Mouse (Mus musculus) liver, postnatal 0 days (tissue): ENCODE results near the gene E130114P18Rik. TPM values are rescaled to one million over a fixed set of nuclear protein-coding genes. Genes with fewer than 3 reads are reported as not detected.

Experiments used
- ATAC-seq: fragments of 200-750 bp; cut with Nextera tagmentation; 2 replicates; pipeline ENCODE4 v1.8.0; 2017; ENCODE audit warnings: mild to moderate bottlenecking, moderate library complexity
- DNase-seq: peaks from one replicate; pipeline ENCODE4 v3.0.0-alpha.2; 2016
- H3K27ac ChIP-seq: fragments of 300-500 bp; sonication (generic); 2 replicates; pipeline ENCODE4 v1.5.1; 2014; ENCODE audit warnings: antibody characterized with exemption, moderate library complexity, mild to moderate bottlenecking, low read depth
- H3K27me3 ChIP-seq: fragments of 300-500 bp; sonication (generic); 2 replicates; pipeline ENCODE4 v1.6.1; 2014; ENCODE audit warnings: low read length, control low read depth, mixed read lengths; ENCODE audit not compliant: insufficient read depth
- H3K36me3 ChIP-seq: fragments of 300-500 bp; sonication (generic); replicated peaks from 2 replicates; pipeline ENCODE4 v1.6.1; 2014; ENCODE audit warnings: mild to moderate bottlenecking, control low read depth, low read length, moderate library complexity, mixed read lengths; ENCODE audit not compliant: insufficient read depth
- H3K4me1 ChIP-seq: fragments of 300-500 bp; sonication (generic); 2 replicates; pipeline ENCODE4 v1.6.1; 2014; ENCODE audit warnings: antibody characterized with exemption, mild to moderate bottlenecking, control low read depth; ENCODE audit not compliant: insufficient read depth
- H3K4me2 ChIP-seq: fragments of 300-500 bp; sonication (generic); 2 replicates; pipeline ENCODE4 v1.6.1; 2014; ENCODE audit warnings: low read depth, mild to moderate bottlenecking, low read length, moderate library complexity, mixed read lengths
- H3K4me3 ChIP-seq: fragments of 300-500 bp; sonication (generic); 2 replicates; pipeline ENCODE4 v1.5.1; 2014; ENCODE audit warnings: low read depth, low read length
- H3K9ac ChIP-seq: fragments of 300-500 bp; sonication (generic); replicated peaks from 2 replicates; pipeline ENCODE4 v1.6.1; 2014; ENCODE audit warnings: mild to moderate bottlenecking, moderate library complexity
- H3K9me3 ChIP-seq: fragments of 300-500 bp; sonication (generic); 2 replicates; pipeline ENCODE4 v1.6.1; 2016; ENCODE audit warnings: mild to moderate bottlenecking, control low read depth, low read length, mixed read lengths
- CTCF ChIP-seq: sonication (generic); IDR thresholded peaks from 2 replicates; pipeline ENCODE4 v1.5.1; 2016; ENCODE audit warnings: antibody characterized with exemption, low read depth
- EP300 ChIP-seq: IDR thresholded peaks from 2 replicates; pipeline ENCODE4 v1.6.1; 2016; ENCODE audit warnings: antibody characterized with exemption, low read depth, mild to moderate bottlenecking
- WGBS: fragments of 180-500 bp; shearing (Covaris S2); extraction: QIAGEN DNeasy Blood & Tissue Kit; methylation state at CpG from one replicate; pipeline ENCODE4 v1.1.7; 2014; ENCODE audit not compliant: insufficient replicate concordance; 5-methylcytosine and 5-hydroxymethylcytosine counted together
- polyA plus RNA-seq: library from polyadenylated mRNA; unstranded; fragments of >200 nt; fragmentation: Nextera tagmentation; extraction: Ambion mirVana; gene quantifications from 2 replicates; pipeline ENCODE4 v1.2.1, GENCODE M21; 2015

E130114P18Rik gene
- polyA plus RNA-seq, 1 experiment from 2014 or later = not detected

- TF ChIP-seq CTCF (no peak), EP300 (no peak)
- WGBS = 48% methylated on average over 2 of the region's 2 CpGs
- Histone ChIP-seq H3K4me1 (no peaks in the 10 kb centered on the region), H3K4me2 (no peak overlapping the region), H3K4me3 (no peak overlapping the region), H3K9ac (no peak overlapping the region), H3K27ac (no peak overlapping the region), H3K36me3 (no peaks in the 10 kb centered on the region), H3K9me3 (no peaks in the 10 kb centered on the region), H3K27me3 (no peaks in the 10 kb centered on the region)
- ATAC-seq = no peak
- DNase-seq = no peak
Observed at GRCm38 (mm10) chr4:97648436-97648707, 129.5 kb downstream of the E130114P18Rik start.

GRCm38 (mm10) chr4:97647700-97648435, 130.0 kb downstream of the E130114P18Rik start:
- DNase-seq = no peak
- H3K27ac ChIP-seq = no peak overlapping the region
- H3K4me2 ChIP-seq = no peak overlapping the region
- H3K27me3 ChIP-seq = no peaks in the 10 kb centered on the region
- WGBS = 43% methylated on average over 15 of the region's 15 CpGs
- TF ChIP-seq CTCF = no peak
- no peak for TF ChIP-seq EP300
- ATAC-seq = no peak
- no peaks in the 10 kb centered on the region for H3K4me1 ChIP-seq
- H3K36me3 ChIP-seq = no peaks in the 10 kb centered on the region
- no peaks in the 10 kb centered on the region for H3K9me3 ChIP-seq
- no peak overlapping the region for H3K9ac ChIP-seq
- H3K4me3 ChIP-seq = no peak overlapping the region

- no peaks in the 10 kb centered on the region for H3K4me1 ChIP-seq
- no peak overlapping the region for H3K4me3 ChIP-seq
- ATAC-seq (no peak), DNase-seq (no peak)
- WGBS = 78% methylated on average over 4 of the region's 4 CpGs
- no peaks in the 10 kb centered on the region for H3K36me3 ChIP-seq
- no peaks in the 10 kb centered on the region for H3K27me3 ChIP-seq
- no peak for TF ChIP-seq EP300
- TF ChIP-seq CTCF = no peak
- H3K9me3 ChIP-seq = no peaks in the 10 kb centered on the region
- H3K4me2 ChIP-seq = no peak overlapping the region
- no peak overlapping the region for H3K27ac ChIP-seq
- no peak overlapping the region for H3K9ac ChIP-seq
Observed at GRCm38 (mm10) chr4:97647236-97647635, 130.6 kb downstream of the E130114P18Rik start.

- Histone ChIP-seq H3K27ac (no peak overlapping the region), H3K36me3 (no peaks in the 10 kb centered on the region), H3K4me3 (no peak overlapping the region), H3K9me3 (no peaks in the 10 kb centered on the region), H3K9ac (no peak overlapping the region), H3K4me2 (no peak overlapping the region), H3K27me3 (no peaks in the 10 kb centered on the region), H3K4me1 (no peaks in the 10 kb centered on the region)
- WGBS = 31% methylated on average over 3 of the region's 3 CpGs
- ATAC-seq (no peak), DNase-seq (no peak)
- TF ChIP-seq CTCF = no peak
- TF ChIP-seq EP300 = no peak
Observed at GRCm38 (mm10) chr4:97640385-97640784, 137.5 kb downstream of the E130114P18Rik start.

GRCm38 (mm10) chr4:97636569-97636968, 141.3 kb downstream of the E130114P18Rik start:
- Histone ChIP-seq H3K27me3 (no peaks in the 10 kb centered on the region), H3K4me1 (no peaks in the 10 kb centered on the region), H3K4me2 (no peak overlapping the region), H3K4me3 (no peak overlapping the region), H3K36me3 (no peaks in the 10 kb centered on the region), H3K9me3 (no peaks in the 10 kb centered on the region), H3K9ac (no peak overlapping the region), H3K27ac (no peak overlapping the region)
- TF ChIP-seq EP300 = no peak
- no peak for TF ChIP-seq CTCF
- 50% methylated on average over 1 of the region's 1 CpGs for WGBS
- DNase-seq (no peak), ATAC-seq (peak; percentile 75)

GRCm38 (mm10) chr4:97635757-97636292, 142.1 kb downstream of the E130114P18Rik start:
- H3K27me3 ChIP-seq = no peaks in the 10 kb centered on the region
- H3K4me3 ChIP-seq = no peak overlapping the region
- TF ChIP-seq CTCF (no peak), EP300 (no peak)
- no peak for DNase-seq
- WGBS = 53% methylated on average over 1 of the region's 1 CpGs
- H3K9ac ChIP-seq = no peak overlapping the region
- H3K4me2 ChIP-seq = no peak overlapping the region
- H3K27ac ChIP-seq = no peak overlapping the region
- H3K4me1 ChIP-seq = no peaks in the 10 kb centered on the region
- no peaks in the 10 kb centered on the region for H3K36me3 ChIP-seq
- no peaks in the 10 kb centered on the region for H3K9me3 ChIP-seq
- ATAC-seq = no peak
